Comparison of ENCODE assay signal across 26 mouse cellular contexts in genomic region chr2:29896071-29896470, GRCm38 (mm10). TPM values are rescaled to one million over a fixed set of nuclear protein-coding genes. Genes with fewer than 3 reads are reported as not detected.
DNase-seq lines count a peak whose midpoint lies in the region; ATAC-seq and TF ChIP-seq lines count a peak whose summit lies in the region.
"Had no signal": no experiment of that assay in that cellular context is flagged by ENCODE, and none has a peak within 500 bp of the region (broad histone marks: within the 10 kb centered on the region; RNA-seq: fewer than 3 reads in every experiment).

No protein-coding gene starts in this region.

- no peak for TF ChIP-seq POLR2A in cerebellum, adult 2 months (IDR thresholded peaks at IDR 0.05; ENCODE audit: borderline replicate concordance, insufficient read depth, low read length)

- no peaks in the 10 kb centered on the region for H3K9me3 ChIP-seq in neural tube, embryonic 11.5 days (ENCODE audit: control insufficient read depth, low read length)
- no peaks in the 10 kb centered on the region for H3K9me3 ChIP-seq in midbrain, embryonic 13.5 days
- H3K9me3 ChIP-seq: embryonic facial prominence, embryonic 10.5 days; embryonic facial prominence, embryonic 13.5 days; forebrain, embryonic 12.5 days; forebrain, embryonic 15.5 days; heart, embryonic 12.5 days; heart, embryonic 15.5 days; hindbrain, embryonic 10.5 days; hindbrain, embryonic 13.5 days; intestine, embryonic 15.5 days had no signal

- no peak overlapping the region; the same call in 1 of the 2 replicates for H3K27ac ChIP-seq in cerebellum, adult 2 months (ENCODE audit: insufficient read depth, low read length)
- H3K27ac ChIP-seq in neural tube, embryonic 11.5 days (ENCODE audit: low read depth, low read length), result no peak overlapping the region
- no peak overlapping the region for H3K27ac ChIP-seq in midbrain, embryonic 13.5 days
- H3K27ac ChIP-seq: embryonic facial prominence, embryonic 10.5 days; embryonic facial prominence, embryonic 13.5 days; forebrain, embryonic 12.5 days; heart, embryonic 15.5 days; hindbrain, embryonic 10.5 days; hindbrain, embryonic 13.5 days; intestine, embryonic 15.5 days had no signal

- DNase-seq in cerebellum, adult 2 months, result peak; percentile 51 to 81
- DNase-seq in cerebellum, adult 8-10 months, result no peak
- DNase-seq in neural tube, embryonic 11.5 days (ENCODE audit: low spot score), result peak; percentile 1
- no peak for DNase-seq in neural tube, embryonic 10.5 days (ENCODE audit: extremely low spot score, low spot score)
- peak; percentile 60 to 71 for DNase-seq in cerebellum, postnatal 25 days
- DNase-seq: adrenal gland, adult 2 months; adrenal gland, postnatal 14 days; embryo, embryonic 11 days; gastrocnemius, postnatal 25 days; heart, adult 18-20 months; heart, postnatal 10 days; heart, postnatal 36 days; kidney, adult 11 months had no signal

- peaks cover 31% of the 10 kb centered on the region for H3K36me3 ChIP-seq in neural tube, embryonic 11.5 days (ENCODE audit: control insufficient read depth, insufficient read depth, low read length)
- peaks cover 91% of the 10 kb centered on the region for H3K36me3 ChIP-seq in midbrain, embryonic 13.5 days

- 15% methylated on average over 1 of the region's 1 CpGs for WGBS in cerebellum, adult 2 months
- WGBS in neural tube, embryonic 11.5 days, result 94% methylated on average over 1 of the region's 1 CpGs
- 93% methylated on average over 1 of the region's 1 CpGs for WGBS in midbrain, embryonic 13.5 days

- no peak for ATAC-seq in neural tube, embryonic 11.5 days (ENCODE audit: insufficient read depth, low FRiP score, low TSS enrichment)
- ATAC-seq in midbrain, embryonic 13.5 days, result no peak
- ATAC-seq: CD4-positive, CD25-positive, alpha-beta regulatory T cell, adult 4 months; forebrain, embryonic 15.5 days; hindbrain, embryonic 16.5 days; intestine, embryonic 15.5 days had no signal

- H3K27me3 ChIP-seq in cerebellum, adult 2 months (ENCODE audit: control insufficient read depth, insufficient read depth, low read length), result no peaks in the 10 kb centered on the region
- H3K27me3 ChIP-seq in neural tube, embryonic 11.5 days (ENCODE audit: control insufficient read depth, insufficient read depth, low read length), result no peaks in the 10 kb centered on the region
- no peaks in the 10 kb centered on the region for H3K27me3 ChIP-seq in midbrain, embryonic 13.5 days
- H3K27me3 ChIP-seq: embryonic facial prominence, embryonic 13.5 days; forebrain, embryonic 12.5 days; forebrain, embryonic 15.5 days; heart, embryonic 12.5 days; heart, embryonic 15.5 days; hindbrain, embryonic 13.5 days; intestine, embryonic 15.5 days had no signal

- no peak overlapping the region for H3K4me3 ChIP-seq in cerebellum, adult 2 months (replicated peaks; ENCODE audit: insufficient read depth, low read depth, low read length)
- H3K4me3 ChIP-seq in neural tube, embryonic 11.5 days (ENCODE audit: low read depth, low read length), result no peak overlapping the region
- no peak overlapping the region for H3K4me3 ChIP-seq in midbrain, embryonic 13.5 days (replicated peaks)
- H3K4me3 ChIP-seq: embryonic facial prominence, embryonic 10.5 days; embryonic facial prominence, embryonic 13.5 days; erythroblast, embryonic 14.5 days; forebrain, embryonic 12.5 days; forebrain, embryonic 15.5 days; heart, embryonic 12.5 days; heart, embryonic 15.5 days; hindbrain, embryonic 10.5 days; hindbrain, embryonic 13.5 days; intestine, embryonic 15.5 days had no signal

- H3K9ac ChIP-seq in neural tube, embryonic 11.5 days (ENCODE audit: low read length), result no peak overlapping the region
- no peak overlapping the region for H3K9ac ChIP-seq in midbrain, embryonic 13.5 days (replicated peaks)
- H3K9ac ChIP-seq: embryonic facial prominence, embryonic 13.5 days; forebrain, embryonic 12.5 days; forebrain, embryonic 15.5 days; heart, embryonic 12.5 days; heart, embryonic 15.5 days; hindbrain, embryonic 13.5 days; intestine, embryonic 15.5 days had no signal

- H3K4me1 ChIP-seq in cerebellum, adult 2 months (ENCODE audit: control insufficient read depth, insufficient read depth, low read length), result peaks cover 34% of the 10 kb centered on the region
- H3K4me1 ChIP-seq in neural tube, embryonic 11.5 days (ENCODE audit: control insufficient read depth, insufficient read depth, low read length), result no peaks in the 10 kb centered on the region; the same call in 1 of the 2 replicates
- H3K4me1 ChIP-seq in midbrain, embryonic 13.5 days (replicated peaks), result peaks cover 8% of the 10 kb centered on the region

- TF ChIP-seq CTCF in cerebellum, adult 2 months (IDR thresholded peaks at IDR 0.05; ENCODE audit: borderline replicate concordance, insufficient read depth, low read depth, low read length), result no peak

- H3K4me2 ChIP-seq in neural tube, embryonic 11.5 days (ENCODE audit: low read depth), result no peak overlapping the region
- no peak overlapping the region for H3K4me2 ChIP-seq in midbrain, embryonic 13.5 days (replicated peaks)
- H3K4me2 ChIP-seq: embryonic facial prominence, embryonic 13.5 days; forebrain, embryonic 12.5 days; forebrain, embryonic 15.5 days; heart, embryonic 12.5 days; heart, embryonic 15.5 days; hindbrain, embryonic 13.5 days; intestine, embryonic 15.5 days had no signal

RNA-seq across cellular contexts. Expression of gene Odf2, which starts 7.0 kb away (rescaled TPM):
- polyA plus RNA-seq in cerebellum, adult 2 months (2012; rRNA removed), result 264 and 287 TPM in 2 replicates
- polyA plus RNA-seq in neural tube, embryonic 11.5 days (2014; fragmentation: Nextera tagmentation; extraction: Ambion mirVana), result 74.6 and 78.9 TPM in 2 replicates
- 74.4 and 76.0 TPM in 2 replicates for polyA plus RNA-seq in midbrain, embryonic 13.5 days (2015; fragmentation: Nextera tagmentation; extraction: Ambion mirVana)

RNA-seq across cellular contexts. Expression of gene Cercam, which starts 27.1 kb away (rescaled TPM):
- polyA plus RNA-seq in cerebellum, adult 2 months (2012; rRNA removed), result 30.4 and 38.2 TPM in 2 replicates
- 17.5 and 20.2 TPM in 2 replicates for polyA plus RNA-seq in neural tube, embryonic 11.5 days (2014; fragmentation: Nextera tagmentation; extraction: Ambion mirVana)
- 14.6 and 20.7 TPM in 2 replicates for polyA plus RNA-seq in midbrain, embryonic 13.5 days (2015; fragmentation: Nextera tagmentation; extraction: Ambion mirVana)

RNA-seq across cellular contexts. Expression of gene Gle1, which starts 39.2 kb away (rescaled TPM):
- polyA plus RNA-seq in cerebellum, adult 2 months (2012; rRNA removed), result 72.7 and 74.7 TPM in 2 replicates
- polyA plus RNA-seq in neural tube, embryonic 11.5 days (2014; fragmentation: Nextera tagmentation; extraction: Ambion mirVana), result 61.5 and 71.3 TPM in 2 replicates
- polyA plus RNA-seq in midbrain, embryonic 13.5 days (2015; fragmentation: Nextera tagmentation; extraction: Ambion mirVana), result 78.1 and 78.8 TPM in 2 replicates

Comparison
In these comparisons a context has a peak if more than half of its experiments do, and no peak if none do; other contexts are left out.
1. DNase-seq: peak in cerebellum, adult 2 months (2 of 2), neural tube, embryonic 11.5 days (single experiment) and cerebellum, postnatal 25 days (2 of 2); none in cerebellum, adult 8-10 months (single experiment) and neural tube, embryonic 10.5 days (single experiment).